Mouse (Mus musculus) hindbrain, embryonic 14.5 days (tissue): ENCODE data around the gene Adcy7. TPM values are rescaled to one million over a fixed set of nuclear protein-coding genes. Genes with fewer than 3 reads are reported as not detected.
A peak's percentile ranks its signal among the peaks of the same experiment; 100 is the strongest.

Experiments used
- ATAC-seq: fragments of 200-750 bp; cut with Nextera tagmentation; 2 replicates; pipeline ENCODE4 v1.8.0; 2017; ENCODE audit warnings: moderate number of reproducible peaks, mild to moderate bottlenecking, moderate TSS enrichment, moderate library complexity; ENCODE audit not compliant: low FRiP score
- DNase-seq: peaks from one replicate; pipeline ENCODE4 v3.0.0-alpha.2; 2015; ENCODE audit warnings: low spot score
- H3K27ac ChIP-seq: fragments of 300-500 bp; sonication (generic); 2 replicates; pipeline ENCODE4 v1.5.1; 2014; ENCODE audit warnings: mild to moderate bottlenecking, moderate library complexity
- H3K27me3 ChIP-seq: fragments of 300-500 bp; sonication (generic); 2 replicates; pipeline ENCODE4 v1.6.1; 2014; ENCODE audit warnings: mild to moderate bottlenecking, low read length, mixed read lengths; ENCODE audit not compliant: control insufficient read depth, insufficient read depth
- H3K36me3 ChIP-seq: fragments of 300-500 bp; sonication (generic); replicated peaks from 2 replicates; pipeline ENCODE4 v1.6.1; 2014; ENCODE audit not compliant: control insufficient read depth, insufficient read depth
- H3K4me1 ChIP-seq: fragments of 300-500 bp; sonication (generic); replicated peaks from 2 replicates; pipeline ENCODE4 v1.6.1; 2014; ENCODE audit warnings: antibody characterized with exemption, low read length, mixed read lengths; ENCODE audit not compliant: control insufficient read depth, insufficient read depth
- H3K4me2 ChIP-seq: fragments of 300-500 bp; sonication (generic); replicated peaks from 2 replicates; pipeline ENCODE4 v1.6.1; 2014; ENCODE audit warnings: mild to moderate bottlenecking, moderate library complexity
- H3K4me3 ChIP-seq: fragments of 300-500 bp; sonication (generic); replicated peaks from 2 replicates; pipeline ENCODE4 v1.5.1; 2014; ENCODE audit warnings: mild to moderate bottlenecking, low read length
- H3K9ac ChIP-seq: fragments of 300-500 bp; sonication (generic); 2 replicates; pipeline ENCODE4 v1.6.1; 2014
- H3K9me3 ChIP-seq: fragments of 300-500 bp; sonication (generic); 2 replicates; pipeline ENCODE4 v1.6.1; 2016; ENCODE audit warnings: low read length; ENCODE audit not compliant: control insufficient read depth
- WGBS: fragments of 180-500 bp; shearing (Covaris S2); extraction: QIAGEN DNeasy Blood & Tissue Kit; methylation state at CpG from one replicate; pipeline ENCODE4 v1.1.7; 2014; 5-methylcytosine and 5-hydroxymethylcytosine counted together
- polyA plus RNA-seq: library from polyadenylated mRNA; unstranded; fragments of >200 nt; fragmentation: Nextera tagmentation; extraction: Ambion mirVana; gene quantifications from 2 replicates; pipeline ENCODE4 v1.2.1, GENCODE M21; 2014

Adcy7 gene
- polyA plus RNA-seq, 1 experiment from 2014 or later, result 4.9 TPM

DNA sequence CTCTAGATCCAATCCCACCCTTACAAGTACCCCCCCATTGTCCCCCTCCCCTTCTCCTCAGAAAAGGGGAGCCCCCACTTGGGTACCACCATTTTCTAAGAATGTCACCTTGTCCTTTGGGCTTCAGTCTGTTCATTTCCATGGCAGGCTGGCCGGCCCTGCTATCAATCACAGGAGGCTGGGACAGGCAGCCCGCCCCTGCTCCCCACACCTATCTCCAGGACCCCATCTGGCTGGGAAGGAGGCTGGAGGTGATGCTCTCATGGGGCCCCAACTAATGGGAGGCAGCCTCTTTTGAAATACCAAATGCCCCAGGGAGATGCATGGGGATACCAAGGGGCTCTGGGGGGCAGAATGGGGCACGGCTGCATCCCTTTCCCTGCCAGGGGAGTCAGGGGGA is 20.7 kb downstream of the Adcy7 start:
- ATAC-seq (no peak), DNase-seq (no peak)
- WGBS, result 79% methylated on average over 3 of the region's 3 CpGs
- Histone ChIP-seq H3K36me3 (no peaks in the 10 kb centered on the region), H3K27ac (no peak overlapping the region), H3K9ac (no peak overlapping the region), H3K27me3 (no peaks in the 10 kb centered on the region), H3K4me1 (no peaks in the 10 kb centered on the region), H3K4me2 (no peak overlapping the region), H3K9me3 (no peaks in the 10 kb centered on the region), H3K4me3 (no peak overlapping the region)

DNA sequence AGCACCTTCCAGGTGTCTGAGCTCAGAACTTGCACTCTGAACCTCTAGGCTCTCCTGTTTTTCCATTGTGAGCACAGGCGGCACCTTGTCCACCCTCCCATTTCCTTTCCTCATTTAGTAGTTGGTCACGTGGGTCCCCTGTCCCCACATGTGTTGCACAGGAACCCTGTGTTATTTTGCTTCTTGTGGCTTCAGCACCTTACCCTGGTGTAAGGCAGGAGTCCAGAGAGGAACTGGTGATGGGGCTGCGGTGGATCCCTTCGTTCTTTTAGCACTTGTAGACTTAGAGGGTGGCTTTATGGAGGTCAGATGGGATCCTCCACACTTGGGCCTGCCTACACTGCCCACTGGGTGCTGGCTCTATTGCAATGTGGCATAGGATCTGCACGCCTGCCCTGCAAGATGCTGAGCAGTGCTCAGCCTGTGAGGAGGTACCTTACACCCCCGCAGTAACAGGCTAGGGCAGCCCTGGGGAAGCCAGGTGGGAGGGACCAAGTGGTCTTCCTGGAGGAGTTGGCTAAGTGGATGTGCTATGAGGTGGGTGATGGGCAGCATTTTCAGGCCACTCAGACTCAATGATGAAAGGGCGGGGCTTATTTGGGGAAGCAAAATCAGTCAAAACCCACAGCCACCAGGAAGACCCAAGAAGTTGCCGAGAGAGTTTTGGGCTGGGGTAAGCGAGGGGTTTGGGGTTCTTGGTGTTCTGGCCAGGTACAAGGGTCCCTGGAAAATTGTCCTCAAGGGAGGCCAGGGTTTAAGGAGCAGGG is 21.6 kb downstream of the Adcy7 start:
- H3K9ac ChIP-seq, result no peak overlapping the region
- ATAC-seq (no peak), DNase-seq (no peak)
- H3K4me3 ChIP-seq, result no peak overlapping the region
- 91% methylated on average over 9 of the region's 9 CpGs for WGBS
- H3K36me3 ChIP-seq, result no peaks in the 10 kb centered on the region
- no peak overlapping the region for H3K27ac ChIP-seq
- no peaks in the 10 kb centered on the region for H3K27me3 ChIP-seq
- no peak overlapping the region for H3K4me2 ChIP-seq
- no peaks in the 10 kb centered on the region for H3K4me1 ChIP-seq
- H3K9me3 ChIP-seq, result no peaks in the 10 kb centered on the region

DNA sequence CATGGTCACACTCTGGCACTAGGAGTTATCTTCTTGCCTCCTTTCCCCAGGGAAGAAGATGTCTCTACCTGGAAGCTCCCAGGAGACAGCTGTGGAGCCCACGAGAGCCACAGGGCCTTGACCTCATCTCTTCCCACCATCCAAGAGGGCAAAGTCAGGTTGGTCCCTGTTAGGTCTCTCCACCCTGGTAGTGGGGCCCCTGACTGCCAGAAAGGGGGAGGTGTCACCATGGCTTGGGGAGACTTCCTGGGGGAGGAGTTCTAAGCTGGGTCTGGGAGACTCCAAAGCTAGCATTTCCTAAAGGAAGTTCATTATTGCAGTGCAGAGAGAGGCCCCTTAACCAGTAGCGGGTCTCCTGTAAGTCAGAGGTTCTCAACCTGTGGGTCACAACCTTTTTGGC is 22.8 kb downstream of the Adcy7 start:
- DNase-seq (no peak), ATAC-seq (no peak)
- Histone ChIP-seq H3K9me3 (no peaks in the 10 kb centered on the region), H3K27me3 (no peaks in the 10 kb centered on the region), H3K4me2 (no peak overlapping the region), H3K27ac (no peak overlapping the region), H3K4me1 (no peaks in the 10 kb centered on the region), H3K36me3 (no peaks in the 10 kb centered on the region), H3K9ac (no peak overlapping the region), H3K4me3 (no peak overlapping the region)
- 95% methylated on average over 2 of the region's 2 CpGs for WGBS

DNA sequence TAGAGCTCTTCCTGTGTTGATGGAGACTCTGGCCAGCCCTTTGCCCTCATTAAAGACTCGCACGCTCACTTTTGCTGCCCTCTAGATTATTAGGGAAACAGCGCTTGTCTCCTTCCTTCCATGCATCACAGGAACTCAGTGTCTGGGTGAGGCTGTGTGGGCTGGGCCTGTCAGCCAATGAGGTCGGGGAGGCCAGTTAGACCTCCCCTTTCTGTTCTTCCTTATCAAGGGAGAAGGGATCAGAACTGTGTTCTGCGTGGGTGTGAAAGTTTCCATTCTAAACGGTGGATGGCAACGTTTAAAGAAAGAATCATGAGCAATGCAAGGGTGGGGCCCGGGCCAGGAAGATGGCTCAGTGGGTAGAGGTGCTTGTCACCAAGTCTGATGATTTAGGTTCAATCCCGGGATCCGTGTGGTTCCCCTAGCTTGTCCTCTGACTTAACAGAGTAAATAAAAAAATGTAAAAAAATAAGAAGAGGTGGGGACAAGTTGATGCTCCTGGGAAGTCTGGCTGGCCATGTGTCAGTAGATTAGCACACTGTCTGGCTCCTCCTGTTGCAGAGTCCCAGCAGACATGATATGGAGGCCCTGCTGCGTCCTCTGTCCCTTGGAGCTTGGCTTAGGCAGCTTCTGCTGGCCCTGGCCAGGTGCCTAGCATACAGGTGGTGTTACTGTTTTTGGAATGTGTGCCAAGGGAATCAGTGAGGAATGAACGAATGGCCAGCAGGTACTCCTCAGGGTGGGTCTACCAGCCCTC is 26.0 kb downstream of the Adcy7 start:
- Histone ChIP-seq H3K4me3 (no peak overlapping the region), H3K27me3 (no peaks in the 10 kb centered on the region), H3K27ac (no peak overlapping the region), H3K9me3 (no peaks in the 10 kb centered on the region), H3K9ac (no peak overlapping the region), H3K4me1 (peaks cover 6% of the 10 kb centered on the region; the same call in 1 of the 2 replicates), H3K4me2 (no peak overlapping the region), H3K36me3 (no peaks in the 10 kb centered on the region)
- 66% methylated on average over 12 of the region's 12 CpGs for WGBS
- no peak for ATAC-seq
- no peak for DNase-seq

DNA sequence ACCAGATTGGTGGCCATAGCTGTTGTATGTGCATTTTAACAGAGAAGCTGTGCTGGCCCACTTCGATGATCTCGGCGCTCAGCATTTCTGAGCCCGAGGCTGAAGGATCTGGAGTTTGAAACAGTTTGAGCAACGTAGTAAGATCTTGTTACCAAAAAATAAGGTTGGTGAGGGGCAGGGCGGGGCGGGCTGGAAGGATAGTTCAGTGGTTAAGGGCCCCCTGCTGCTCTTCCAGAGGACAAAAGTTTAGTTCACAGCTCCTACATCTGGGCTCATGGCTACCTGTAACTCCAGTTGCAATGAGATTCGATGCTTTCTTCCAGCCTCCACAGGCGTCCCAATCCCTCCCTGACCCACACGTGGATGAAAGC is 26.5 kb downstream of the Adcy7 start:
- WGBS, result 88% methylated on average over 10 of the region's 10 CpGs

DNA sequence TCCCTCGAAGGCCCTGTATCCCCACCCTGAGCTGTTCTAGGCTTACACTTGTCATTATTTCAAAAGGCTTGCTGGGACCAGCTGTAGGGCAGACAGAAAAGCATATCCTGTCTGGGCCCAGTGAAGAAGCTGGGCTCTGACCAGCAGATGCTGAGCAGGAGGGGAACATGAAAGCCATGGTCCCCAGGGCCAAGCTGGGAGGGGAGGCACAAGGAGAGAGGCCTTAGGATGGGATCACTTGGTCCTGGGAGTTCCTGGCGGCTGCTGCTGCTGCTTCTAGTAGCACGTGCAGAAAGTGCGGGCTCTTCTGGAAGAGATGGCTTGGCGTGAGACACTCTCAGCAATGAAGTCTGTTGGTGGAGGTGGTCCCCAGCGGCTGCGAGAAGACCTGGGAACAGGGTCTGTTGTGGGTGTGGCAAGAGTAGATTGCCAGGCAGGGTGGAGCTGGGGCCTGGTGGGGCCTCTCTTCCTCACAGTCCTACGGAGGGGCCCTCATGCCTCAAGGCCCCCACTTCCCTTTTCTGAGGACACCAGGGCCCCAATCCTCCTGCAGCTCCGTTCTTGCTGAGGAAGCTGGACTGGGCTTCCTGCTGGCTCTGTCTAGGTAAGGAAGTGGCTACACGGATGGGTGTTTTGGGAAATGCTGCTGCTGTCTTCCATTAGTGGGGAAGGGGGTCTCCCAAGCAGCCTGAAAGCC is 27.9 kb downstream of the Adcy7 start:
- peaks cover 6% of the 10 kb centered on the region; the same call in 1 of the 2 replicates for H3K4me1 ChIP-seq
- no peaks in the 10 kb centered on the region for H3K36me3 ChIP-seq
- no peak overlapping the region for H3K9ac ChIP-seq
- 81% methylated on average over 10 of the region's 10 CpGs for WGBS
- no peak overlapping the region for H3K4me3 ChIP-seq
- ATAC-seq, result no peak
- H3K27ac ChIP-seq, result no peak overlapping the region
- H3K4me2 ChIP-seq, result no peak overlapping the region
- no peaks in the 10 kb centered on the region for H3K27me3 ChIP-seq
- no peak for DNase-seq
- H3K9me3 ChIP-seq, result no peaks in the 10 kb centered on the region

More for the DNA sequence above, 26.5 kb downstream of the Adcy7 start:
- Histone ChIP-seq H3K27me3 (no peaks in the 10 kb centered on the region), H3K4me2 (no peak overlapping the region), H3K4me3 (no peak overlapping the region), H3K27ac (no peak overlapping the region), H3K4me1 (peaks cover 6% of the 10 kb centered on the region; the same call in 1 of the 2 replicates), H3K9ac (no peak overlapping the region), H3K36me3 (no peaks in the 10 kb centered on the region), H3K9me3 (no peaks in the 10 kb centered on the region)
- ATAC-seq (no peak), DNase-seq (no peak)

DNA sequence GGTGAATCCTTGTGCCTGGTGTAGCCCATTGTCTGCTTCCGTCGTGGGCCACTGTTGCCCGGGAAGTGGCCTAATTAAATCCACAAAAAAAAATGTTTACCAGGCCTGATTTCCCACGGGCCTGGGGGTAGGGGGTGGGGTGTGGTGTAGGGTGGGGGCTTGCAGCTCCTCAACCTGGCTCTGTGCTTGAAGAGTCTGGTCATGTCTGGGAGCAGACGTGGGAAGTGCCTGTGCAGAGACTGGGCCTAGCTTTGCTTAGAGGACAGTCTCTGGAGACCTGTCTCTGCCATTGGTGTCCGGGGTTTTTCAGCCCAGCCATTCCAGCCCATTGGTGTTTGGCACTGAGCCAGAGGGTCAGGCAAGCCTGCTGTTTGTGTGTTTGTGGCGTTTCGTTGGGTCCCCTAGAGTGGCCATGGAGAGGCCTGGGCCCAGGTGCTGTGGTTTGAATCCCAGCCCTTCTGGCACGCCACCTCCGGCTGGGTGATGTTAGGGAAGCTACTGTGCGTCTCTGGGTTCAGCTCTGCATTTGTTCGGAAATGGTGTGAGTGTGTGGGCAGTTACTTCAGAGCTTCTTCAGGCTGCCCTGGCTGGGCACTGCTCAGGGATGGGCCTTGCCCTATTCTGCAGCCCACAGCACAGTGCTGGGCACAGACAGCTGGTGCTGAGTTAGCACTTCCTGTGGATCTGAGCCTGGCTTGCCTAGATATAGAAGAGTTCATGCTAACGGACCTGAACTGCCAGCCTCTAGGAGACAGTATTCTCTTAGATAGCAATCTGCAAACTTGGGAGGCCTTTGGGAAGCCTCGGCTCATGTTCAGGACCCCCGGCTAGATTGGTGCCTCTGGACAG is 29.6 kb downstream of the Adcy7 start:
- Histone ChIP-seq H3K4me2 (no peak overlapping the region), H3K27me3 (no peaks in the 10 kb centered on the region), H3K9ac (no peak overlapping the region), H3K4me1 (peaks cover 6% of the 10 kb centered on the region; the same call in 1 of the 2 replicates), H3K27ac (no peak overlapping the region), H3K9me3 (no peaks in the 10 kb centered on the region), H3K4me3 (no peak overlapping the region), H3K36me3 (no peaks in the 10 kb centered on the region)
- no peak for DNase-seq
- WGBS, result 46% methylated on average over 15 of the region's 15 CpGs
- ATAC-seq, result peak; percentile 57; the same call in 1 of the 2 replicates

DNA sequence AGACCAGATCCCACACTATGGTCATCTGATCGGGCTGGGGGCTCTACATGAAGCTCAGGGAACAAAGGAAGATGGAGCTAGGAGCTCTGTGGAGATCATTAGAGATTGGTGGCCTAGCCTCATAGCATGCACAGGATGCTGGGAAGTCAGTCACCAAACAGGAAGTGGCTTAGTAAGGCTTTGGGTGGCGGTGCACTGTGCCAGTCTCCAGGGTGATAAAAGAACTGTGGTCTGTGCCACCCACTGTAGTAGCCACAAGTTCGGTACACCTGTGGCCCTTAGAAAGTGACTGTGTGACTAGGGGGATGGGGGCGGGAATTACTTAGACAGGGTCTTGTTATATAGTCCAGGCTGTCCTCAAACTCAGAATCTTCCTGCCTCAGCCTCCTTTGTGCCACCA is 33.6 kb downstream of the Adcy7 start:
- Histone ChIP-seq H3K9ac (no peak overlapping the region), H3K4me3 (no peak overlapping the region), H3K4me2 (no peak overlapping the region), H3K36me3 (no peaks in the 10 kb centered on the region), H3K4me1 (peaks cover 6% of the 10 kb centered on the region; the same call in 1 of the 2 replicates), H3K27ac (no peak overlapping the region), H3K9me3 (no peaks in the 10 kb centered on the region), H3K27me3 (no peaks in the 10 kb centered on the region)
- DNase-seq, result no peak
- WGBS, result 91% methylated on average over 4 of the region's 4 CpGs
- ATAC-seq, result no peak
